Mouse (Mus musculus): ENCODE data around the gene Cyp3a44.
"Not testable (repeated sequence)": the region's sequence is repeated elsewhere in the genome, so short reads cannot be mapped to it uniquely, and the experiment has no call there.

The Cyp3a44 gene

GRCm38 (mm10) chr5:145805796-145806195, at the start of gene Cyp3a44:
TSS of gene Cyp3a44 (minus strand) at chr5:145805874.
- DNase-seq (ENCODE audit: low spot score), result not testable (repeated sequence)

DNA sequence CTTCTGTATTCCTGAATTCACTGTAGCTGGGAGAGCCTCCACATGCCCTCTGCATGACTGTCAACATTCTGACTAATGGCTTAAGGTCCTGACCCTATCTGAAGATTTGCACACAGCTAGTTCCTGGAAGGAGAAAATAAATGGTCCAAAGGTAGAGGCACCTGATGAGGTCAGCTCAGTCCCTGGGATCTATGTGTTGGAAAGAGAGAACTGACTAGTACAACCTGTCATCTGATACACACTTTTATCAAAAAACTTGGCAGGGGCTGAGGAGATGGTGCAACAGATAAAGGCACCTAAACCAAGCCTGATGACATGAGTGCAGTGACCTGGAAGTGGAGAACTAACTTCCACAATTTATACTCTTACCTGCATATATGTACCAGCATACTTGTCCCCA, 5.4 kb downstream of the Cyp3a44 start:
- DNase-seq (ENCODE audit: low spot score), result not testable (repeated sequence)

DNA sequence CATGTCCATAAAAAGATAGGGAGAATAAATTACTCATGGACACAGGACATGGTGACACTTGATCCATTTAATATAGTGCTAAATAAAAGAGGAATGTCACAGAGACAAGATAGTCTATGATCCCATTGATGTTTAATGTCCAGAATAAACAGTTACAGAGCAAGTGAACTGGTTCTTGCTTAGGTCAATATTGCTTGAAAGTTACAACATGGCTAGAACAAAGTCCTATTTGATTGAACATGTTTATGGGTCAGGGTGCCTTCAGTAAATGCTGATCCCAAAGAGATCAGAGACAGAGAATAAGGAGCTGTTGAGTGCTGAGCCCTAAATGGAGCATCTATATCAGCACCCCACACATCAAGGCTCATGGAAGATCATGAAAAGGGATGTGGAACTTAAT, 12.4 kb downstream of the Cyp3a44 start:
- not testable (repeated sequence) for DNase-seq (ENCODE audit: low spot score)

DNA sequence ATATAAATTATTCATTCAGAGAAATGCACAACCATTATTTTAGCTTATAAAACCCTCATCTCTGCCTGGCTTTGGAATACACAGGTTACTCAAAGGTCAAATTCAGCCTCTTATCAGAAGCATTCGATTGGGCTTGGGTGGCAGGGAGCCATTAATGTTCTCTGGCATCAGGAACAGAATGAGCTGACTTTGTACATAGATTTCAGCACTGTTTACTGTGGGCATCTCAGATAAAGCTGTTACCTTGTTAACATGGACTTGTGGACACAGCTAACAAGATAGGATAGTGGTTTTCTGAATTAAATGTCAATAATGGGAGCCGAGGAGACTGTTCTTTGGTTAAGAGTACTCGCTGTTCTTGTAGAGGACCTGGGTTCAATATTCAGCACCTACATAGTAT, 68.2 kb downstream of the Cyp3a44 start:
- DNase-seq (ENCODE audit: low spot score), result not testable (repeated sequence)

All from MN1 (cell line).